Mouse (Mus musculus) liver, postnatal 0 days (tissue): ENCODE results near the gene Ctps. TPM values are rescaled to one million over a fixed set of nuclear protein-coding genes. Genes with fewer than 3 reads are reported as not detected.

Experiments
- ATAC-seq: fragments of 200-750 bp; cut with Nextera tagmentation; 2 replicates; pipeline ENCODE4 v1.8.0; 2017; ENCODE audit warnings: mild to moderate bottlenecking, moderate library complexity
- DNase-seq: peaks from one replicate; pipeline ENCODE4 v3.0.0-alpha.2; 2016
- H3K27ac ChIP-seq: fragments of 300-500 bp; sonication (generic); 2 replicates; pipeline ENCODE4 v1.5.1; 2014; ENCODE audit warnings: antibody characterized with exemption, moderate library complexity, mild to moderate bottlenecking, low read depth
- H3K27me3 ChIP-seq: fragments of 300-500 bp; sonication (generic); 2 replicates; pipeline ENCODE4 v1.6.1; 2014; ENCODE audit warnings: low read length, control low read depth, mixed read lengths; ENCODE audit not compliant: insufficient read depth
- H3K36me3 ChIP-seq: fragments of 300-500 bp; sonication (generic); replicated peaks from 2 replicates; pipeline ENCODE4 v1.6.1; 2014; ENCODE audit warnings: mild to moderate bottlenecking, control low read depth, low read length, moderate library complexity, mixed read lengths; ENCODE audit not compliant: insufficient read depth
- H3K4me1 ChIP-seq: fragments of 300-500 bp; sonication (generic); 2 replicates; pipeline ENCODE4 v1.6.1; 2014; ENCODE audit warnings: antibody characterized with exemption, mild to moderate bottlenecking, control low read depth; ENCODE audit not compliant: insufficient read depth
- H3K4me2 ChIP-seq: fragments of 300-500 bp; sonication (generic); 2 replicates; pipeline ENCODE4 v1.6.1; 2014; ENCODE audit warnings: low read depth, mild to moderate bottlenecking, low read length, moderate library complexity, mixed read lengths
- H3K4me3 ChIP-seq: fragments of 300-500 bp; sonication (generic); 2 replicates; pipeline ENCODE4 v1.5.1; 2014; ENCODE audit warnings: low read depth, low read length
- H3K9ac ChIP-seq: fragments of 300-500 bp; sonication (generic); replicated peaks from 2 replicates; pipeline ENCODE4 v1.6.1; 2014; ENCODE audit warnings: mild to moderate bottlenecking, moderate library complexity
- H3K9me3 ChIP-seq: fragments of 300-500 bp; sonication (generic); 2 replicates; pipeline ENCODE4 v1.6.1; 2016; ENCODE audit warnings: mild to moderate bottlenecking, control low read depth, low read length, mixed read lengths
- CTCF ChIP-seq: sonication (generic); IDR thresholded peaks from 2 replicates; pipeline ENCODE4 v1.5.1; 2016; ENCODE audit warnings: antibody characterized with exemption, low read depth
- EP300 ChIP-seq: IDR thresholded peaks from 2 replicates; pipeline ENCODE4 v1.6.1; 2016; ENCODE audit warnings: antibody characterized with exemption, low read depth, mild to moderate bottlenecking
- WGBS: fragments of 180-500 bp; shearing (Covaris S2); extraction: QIAGEN DNeasy Blood & Tissue Kit; methylation state at CpG from one replicate; pipeline ENCODE4 v1.1.7; 2014; ENCODE audit not compliant: insufficient replicate concordance; 5-methylcytosine and 5-hydroxymethylcytosine counted together
- polyA plus RNA-seq: library from polyadenylated mRNA; unstranded; fragments of >200 nt; fragmentation: Nextera tagmentation; extraction: Ambion mirVana; gene quantifications from 2 replicates; pipeline ENCODE4 v1.2.1, GENCODE M21; 2015

Gene Ctps
- polyA plus RNA-seq: 13.8 and 14.5 TPM in 2 replicates

- Histone ChIP-seq H3K27me3 (no peaks in the 10 kb centered on the region), H3K4me2 (peak within 1 kb of the TSS; percentile 100), H3K9ac (peak within 1 kb of the TSS; percentile 89), H3K4me1 (peaks cover 23% of the 10 kb centered on the region), H3K4me3 (peak within 1 kb of the TSS; percentile 90), H3K36me3 (peaks cover 2% of the 10 kb centered on the region; the same call in 1 of the 2 replicates), H3K27ac (peak within 1 kb of the TSS; percentile 77), H3K9me3 (no peaks in the 10 kb centered on the region)
- 1% methylated on average over 78 of the region's 97 CpGs for WGBS
- DNase-seq (peak; percentile 97), ATAC-seq (peak; percentile 96)
- TF ChIP-seq CTCF (no peak), EP300 (no peak)
Observed at GRCm38 (mm10) chr4:120569486-120570437, at the start of gene Ctps. Ctps (minus strand) TSS chr4:120570276.

GRCm38 (mm10) chr4:120616199-120617025 lies 46.3 kb upstream of the Ctps start:
- DNase-seq (peak; percentile 28), ATAC-seq (peak; percentile 41)
- no peak overlapping the region for H3K9ac ChIP-seq
- no peaks in the 10 kb centered on the region for H3K36me3 ChIP-seq
- H3K4me2 ChIP-seq: no peak overlapping the region
- H3K27ac ChIP-seq: no peak overlapping the region
- H3K9me3 ChIP-seq: no peaks in the 10 kb centered on the region
- peaks cover 2% of the 10 kb centered on the region; the same call in 1 of the 2 replicates for H3K4me1 ChIP-seq
- TF ChIP-seq CTCF: no peak
- TF ChIP-seq EP300: no peak
- 74% methylated on average over 13 of the region's 13 CpGs for WGBS
- no peaks in the 10 kb centered on the region for H3K27me3 ChIP-seq
- H3K4me3 ChIP-seq: no peak overlapping the region

GRCm38 (mm10) chr4:120615528-120616081 lies 45.5 kb upstream of the Ctps start:
- Histone ChIP-seq H3K4me1 (peaks cover 2% of the 10 kb centered on the region; the same call in 1 of the 2 replicates), H3K9ac (no peak overlapping the region), H3K4me3 (no peak overlapping the region), H3K27me3 (no peaks in the 10 kb centered on the region), H3K36me3 (no peaks in the 10 kb centered on the region), H3K9me3 (no peaks in the 10 kb centered on the region), H3K4me2 (no peak overlapping the region), H3K27ac (no peak overlapping the region)
- TF ChIP-seq CTCF (no peak), EP300 (no peak)
- no peak for ATAC-seq
- 60% methylated on average over 10 of the region's 10 CpGs for WGBS
- DNase-seq: no peak

- Histone ChIP-seq H3K9ac (no peak overlapping the region), H3K27me3 (no peaks in the 10 kb centered on the region), H3K9me3 (no peaks in the 10 kb centered on the region), H3K27ac (no peak overlapping the region), H3K4me3 (no peak overlapping the region), H3K4me1 (peaks cover 2% of the 10 kb centered on the region; the same call in 1 of the 2 replicates), H3K36me3 (no peaks in the 10 kb centered on the region), H3K4me2 (no peak overlapping the region)
- no peak for ATAC-seq
- 70% methylated on average over 9 of the region's 9 CpGs for WGBS
- no peak for DNase-seq
- TF ChIP-seq CTCF (no peak), EP300 (no peak)
Observed at GRCm38 (mm10) chr4:120614644-120615043, 44.6 kb upstream of the Ctps start.

- 56% methylated on average over 8 of the region's 8 CpGs for WGBS
- DNase-seq: no peak
- Histone ChIP-seq H3K9me3 (no peaks in the 10 kb centered on the region), H3K4me2 (no peak overlapping the region), H3K4me3 (no peak overlapping the region), H3K27me3 (no peaks in the 10 kb centered on the region), H3K27ac (no peak overlapping the region), H3K9ac (no peak overlapping the region), H3K36me3 (no peaks in the 10 kb centered on the region), H3K4me1 (peaks cover 2% of the 10 kb centered on the region; the same call in 1 of the 2 replicates)
- ATAC-seq: no peak
- TF ChIP-seq EP300: no peak
- no peak for TF ChIP-seq CTCF
Observed at GRCm38 (mm10) chr4:120613691-120614329, 43.7 kb upstream of the Ctps start.
